Comparison of ENCODE assay signal across 8 mouse cellular contexts in the genomic region with DNA sequence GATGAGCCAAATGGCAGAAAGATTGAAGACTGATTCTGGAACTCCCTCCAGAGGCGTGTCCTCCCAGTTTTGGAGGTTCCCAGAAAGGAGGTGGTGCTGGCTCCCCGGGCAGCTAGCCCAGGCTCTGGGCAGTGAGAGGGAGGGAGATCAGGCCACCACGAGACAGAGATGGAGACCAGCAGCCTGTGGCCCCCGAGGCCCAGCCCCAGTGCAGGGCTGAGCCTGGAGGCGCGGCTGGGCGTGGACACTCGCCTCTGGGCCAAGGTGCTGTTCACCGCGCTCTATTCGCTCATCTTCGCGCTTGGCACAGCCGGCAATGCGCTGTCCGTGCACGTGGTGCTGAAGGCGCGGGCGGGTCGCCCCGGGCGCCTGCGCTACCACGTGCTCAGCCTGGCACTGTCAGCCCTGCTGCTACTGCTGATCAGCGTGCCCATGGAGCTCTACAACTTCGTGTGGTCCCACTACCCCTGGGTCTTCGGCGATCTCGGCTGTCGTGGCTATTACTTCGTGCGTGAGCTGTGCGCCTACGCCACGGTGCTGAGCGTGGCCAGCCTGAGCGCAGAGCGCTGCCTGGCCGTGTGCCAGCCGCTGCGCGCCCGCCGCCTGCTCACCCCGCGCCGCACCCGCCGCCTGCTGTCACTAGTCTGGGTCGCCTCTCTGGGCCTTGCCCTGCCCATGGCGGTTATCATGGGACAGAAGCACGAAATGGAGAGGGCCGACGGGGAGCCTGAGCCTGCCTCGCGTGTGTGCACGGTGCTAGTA. TPM values are rescaled to one million over a fixed set of nuclear protein-coding genes. Genes with fewer than 3 reads are reported as not detected.
DNase-seq lines count a peak whose midpoint lies in the region; ATAC-seq lines count a peak whose summit lies in the region.

A gene (plus strand): TSS at position 51 of the 762 bp plus-strand sequence.

- peaks cover 21% of the 10 kb centered on the region for H3K27me3 ChIP-seq in hindbrain, embryonic 11.5 days (ENCODE audit: control insufficient read depth, insufficient read depth, low read length)
- peaks cover 41% of the 10 kb centered on the region for H3K27me3 ChIP-seq in lung, embryonic 15.5 days

- peak within 1 kb of the TSS; percentile 41 for H3K4me2 ChIP-seq in hindbrain, embryonic 11.5 days (replicated peaks; ENCODE audit: low read depth, low read length)
- H3K4me2 ChIP-seq in lung, embryonic 15.5 days, result peak within 1 kb of the TSS; percentile 66

- H3K27ac ChIP-seq in hindbrain, embryonic 11.5 days (ENCODE audit: low read depth, low read length), result no peak within 1 kb of the TSS
- H3K27ac ChIP-seq in lung, embryonic 15.5 days, result no peak within 1 kb of the TSS

- no peaks in the 10 kb centered on the region for H3K36me3 ChIP-seq in hindbrain, embryonic 11.5 days (ENCODE audit: control insufficient read depth, insufficient read depth, low read length)
- no peaks in the 10 kb centered on the region for H3K36me3 ChIP-seq in lung, embryonic 15.5 days

- peak within 1 kb of the TSS; percentile 10; the same call in 1 of the 2 replicates for H3K4me3 ChIP-seq in hindbrain, embryonic 11.5 days (ENCODE audit: low read depth, low read length)
- peak within 1 kb of the TSS; percentile 28 for H3K4me3 ChIP-seq in lung, embryonic 15.5 days

- peak; percentile 76 for ATAC-seq in hindbrain, embryonic 11.5 days (ENCODE audit: low FRiP score)
- peak; percentile 76 for ATAC-seq in lung, embryonic 15.5 days (ENCODE audit: borderline replicate concordance, extremely low read depth, low FRiP score, low TSS enrichment)

- H3K9me3 ChIP-seq in hindbrain, embryonic 11.5 days (ENCODE audit: control insufficient read depth, low read length), result no peaks in the 10 kb centered on the region
- H3K9me3 ChIP-seq in lung, embryonic 15.5 days, result no peaks in the 10 kb centered on the region

- H3K9ac ChIP-seq in hindbrain, embryonic 11.5 days (ENCODE audit: low read depth, low read length), result no peak within 1 kb of the TSS
- no peak within 1 kb of the TSS for H3K9ac ChIP-seq in lung, embryonic 15.5 days

- 8% methylated on average over 57 of the region's 58 CpGs for WGBS in hindbrain, embryonic 11.5 days
- 5% methylated on average over 58 of the region's 58 CpGs for WGBS in lung, embryonic 15.5 days

- DNase-seq in MN1 (ENCODE audit: low spot score), result peak; percentile 76
- DNase-seq in cerebellum, adult 9-11 months, result peak; percentile 29
- DNase-seq in frontal cortex, postnatal 14 days (ENCODE audit: low spot score in 2 of 2), result peak; percentile 49 to 50
- peak; percentile 71 for DNase-seq in hindbrain, embryonic 11.5 days (ENCODE audit: low spot score)
- DNase-seq in layer of hippocampus, postnatal 10 days (ENCODE audit: low spot score in 2 of 2), result peak; percentile 72 to 77
- peak; percentile 74 for DNase-seq in retina, embryonic 14.5 days (ENCODE audit: low spot score)
- peak; percentile 81 for DNase-seq in urinary bladder, postnatal 14 days (ENCODE audit: low spot score)

- H3K4me1 ChIP-seq in hindbrain, embryonic 11.5 days (replicated peaks; ENCODE audit: control insufficient read depth, insufficient read depth, low read length), result no peaks in the 10 kb centered on the region
- H3K4me1 ChIP-seq in lung, embryonic 15.5 days, result peaks cover 8% of the 10 kb centered on the region

RNA-seq across cellular contexts. Expression of the gene that starts here (rescaled TPM):
- polyA plus RNA-seq in hindbrain, embryonic 11.5 days (2014; fragmentation: Nextera tagmentation; extraction: Ambion mirVana), result 0.09 TPM in 1 of 2 replicates, not detected in the other
- 100 to 1,000 TPM; 112 to 123 TPM for total RNA-seq in layer of hippocampus, postnatal 10 days (2021)
- not detected in 2 replicates for polyA plus RNA-seq in lung, embryonic 15.5 days (2015; fragmentation: Nextera tagmentation; extraction: Ambion mirVana)

Comparison
In these comparisons a context has a peak if more than half of its experiments do, and no peak if none do; other contexts are left out.
1. Peak in DNase-seq, ATAC-seq, H3K4me3 ChIP-seq and H3K4me2 ChIP-seq in hindbrain, embryonic 11.5 days; RNA of the gene not detected or under 1 TPM.
2. Peak in ATAC-seq, H3K4me3 ChIP-seq and H3K4me2 ChIP-seq in lung, embryonic 15.5 days; RNA of the gene not detected or under 1 TPM.
3. DNase-seq: peak in every context shown above with its lines; median percentile 81 in urinary bladder, postnatal 14 days; 76 in MN1; 74 in layer of hippocampus, postnatal 10 days; 74 in retina, embryonic 14.5 days; 71 in hindbrain, embryonic 11.5 days; 50 in frontal cortex, postnatal 14 days; 29 in cerebellum, adult 9-11 months.